39 mouse cellular contexts compared by ENCODE assay signal in genomic region chr13:56472661-56473060, GRCm38 (mm10). TPM values are rescaled to one million over a fixed set of nuclear protein-coding genes. Genes with fewer than 3 reads are reported as not detected.
"Had no signal": no experiment of that assay in that cellular context is flagged by ENCODE, and none has a peak within 500 bp of the region (broad histone marks: within the 10 kb centered on the region; RNA-seq: fewer than 3 reads in every experiment).

No protein-coding gene starts in this region.

- ATAC-seq: forebrain, postnatal 0 days; hindbrain, postnatal 0 days; intestine, embryonic 15.5 days; liver, embryonic 12.5 days had no signal

- H3K9me3 ChIP-seq: heart, embryonic 13.5 days; heart, embryonic 15.5 days; hindbrain, embryonic 13.5 days; hindbrain, embryonic 15.5 days; intestine, embryonic 15.5 days; kidney, embryonic 15.5 days; limb, embryonic 13.5 days; limb, embryonic 15.5 days; liver, embryonic 12.5 days had no signal

- DNase-seq: gastrocnemius, postnatal 14 days; heart, postnatal 14 days; heart, postnatal 36 days; kidney, adult 2 months; kidney, postnatal 36 days; layer of hippocampus, adult 9-11 months; left cerebral cortex, postnatal 4 days had no signal

- H3K9ac ChIP-seq: forebrain, postnatal 0 days; heart, embryonic 13.5 days; heart, embryonic 15.5 days; hindbrain, embryonic 13.5 days; hindbrain, embryonic 15.5 days; intestine, embryonic 15.5 days; kidney, embryonic 15.5 days; limb, embryonic 13.5 days; limb, embryonic 15.5 days; liver, embryonic 12.5 days had no signal

- H3K36me3 ChIP-seq: heart, embryonic 13.5 days; heart, embryonic 15.5 days; hindbrain, embryonic 13.5 days; hindbrain, embryonic 15.5 days; intestine, embryonic 15.5 days; kidney, embryonic 15.5 days; limb, embryonic 13.5 days; limb, embryonic 15.5 days; liver, embryonic 12.5 days had no signal

- H3K4me1 ChIP-seq: intestine, embryonic 15.5 days; liver, embryonic 12.5 days had no signal

- H3K27me3 ChIP-seq: hindbrain, embryonic 15.5 days; intestine, embryonic 15.5 days; kidney, embryonic 15.5 days; limb, embryonic 13.5 days; limb, embryonic 15.5 days; liver, embryonic 12.5 days had no signal

- H3K4me2 ChIP-seq: heart, embryonic 11.5 days; heart, embryonic 13.5 days; heart, embryonic 15.5 days; hindbrain, embryonic 13.5 days; hindbrain, embryonic 15.5 days; intestine, embryonic 15.5 days; limb, embryonic 13.5 days; limb, embryonic 15.5 days; liver, embryonic 12.5 days had no signal

- H3K27ac ChIP-seq: heart, embryonic 13.5 days; heart, embryonic 15.5 days; hindbrain, embryonic 13.5 days; hindbrain, embryonic 15.5 days; hindbrain, postnatal 0 days; limb, embryonic 13.5 days; limb, embryonic 15.5 days; liver, embryonic 12.5 days had no signal

- H3K4me3 ChIP-seq: heart, embryonic 13.5 days; heart, embryonic 15.5 days; hindbrain, embryonic 13.5 days; hindbrain, embryonic 15.5 days; intestine, embryonic 15.5 days; kidney, embryonic 15.5 days; limb, embryonic 13.5 days; limb, embryonic 15.5 days; liver, embryonic 12.5 days had no signal

RNA-seq across cellular contexts. Expression of gene Il9, which starts 9.4 kb away (rescaled TPM):
- total RNA-seq: forebrain, postnatal 0 days; gastrocnemius, adult 18-20 months; gastrocnemius, adult 8-10 months; gastrocnemius, postnatal 14 days; gastrocnemius, postnatal 36 days; heart, adult 8-10 months; heart, postnatal 14 days; heart, postnatal 36 days; hematopoietic stem cell, adult 5-6 weeks; hindbrain, postnatal 0 days; layer of hippocampus, adult 18-20 months; layer of hippocampus, adult 8-10 months; layer of hippocampus, postnatal 14 days; layer of hippocampus, postnatal 36 days; left cerebral cortex, adult 18-20 months; left cerebral cortex, adult 8-10 months; left cerebral cortex, postnatal 10 days; left cerebral cortex, postnatal 25 days; left cerebral cortex, postnatal 4 days; liver, adult 2 months had no signal
- polyA plus RNA-seq: forebrain, postnatal 0 days; gonadal fat pad, adult 2 months; heart, embryonic 11.5 days; heart, embryonic 13.5 days; heart, embryonic 15.5 days; heart, postnatal 0 days; hindbrain, embryonic 11.5 days; hindbrain, embryonic 13.5 days; hindbrain, embryonic 15.5 days; hindbrain, postnatal 0 days; intestine, embryonic 15.5 days; kidney, adult 2 months; kidney, embryonic 15.5 days; kidney, postnatal 0 days; large intestine, adult 2 months; limb, embryonic 11.5 days; limb, embryonic 13.5 days; limb, embryonic 15.5 days; liver, adult 2 months; liver, embryonic 12.5 days had no signal

RNA-seq across cellular contexts. Expression of gene Slc25a48, which starts 34.5 kb away (rescaled TPM):
- total RNA-seq: forebrain, postnatal 0 days; gastrocnemius, adult 18-20 months; hematopoietic stem cell, adult 5-6 weeks; hindbrain, postnatal 0 days; left cerebral cortex, postnatal 4 days had no signal
- polyA plus RNA-seq: heart, postnatal 0 days; hindbrain, embryonic 13.5 days; hindbrain, embryonic 15.5 days; hindbrain, postnatal 0 days; limb, embryonic 11.5 days had no signal

RNA-seq across cellular contexts. Expression of gene Gm3045, which starts 46.3 kb away (rescaled TPM):
- total RNA-seq: forebrain, postnatal 0 days; gastrocnemius, adult 18-20 months; gastrocnemius, adult 8-10 months; gastrocnemius, postnatal 14 days; gastrocnemius, postnatal 36 days; heart, adult 8-10 months; heart, postnatal 14 days; heart, postnatal 36 days; hematopoietic stem cell, adult 5-6 weeks; hindbrain, postnatal 0 days; layer of hippocampus, adult 18-20 months; layer of hippocampus, adult 8-10 months; layer of hippocampus, postnatal 14 days; layer of hippocampus, postnatal 36 days; left cerebral cortex, adult 18-20 months; left cerebral cortex, adult 8-10 months; left cerebral cortex, postnatal 10 days; left cerebral cortex, postnatal 25 days; left cerebral cortex, postnatal 4 days; liver, adult 2 months had no signal
- polyA plus RNA-seq: forebrain, postnatal 0 days; gonadal fat pad, adult 2 months; heart, embryonic 11.5 days; heart, embryonic 13.5 days; heart, embryonic 15.5 days; heart, postnatal 0 days; hindbrain, embryonic 11.5 days; hindbrain, embryonic 13.5 days; hindbrain, embryonic 15.5 days; hindbrain, postnatal 0 days; intestine, embryonic 15.5 days; kidney, adult 2 months; kidney, embryonic 15.5 days; kidney, postnatal 0 days; large intestine, adult 2 months; limb, embryonic 11.5 days; liver, adult 2 months; liver, embryonic 12.5 days had no signal
